Mouse (Mus musculus): ENCODE data around the gene Hs1bp3. TPM values are rescaled to one million over a fixed set of nuclear protein-coding genes. Genes with fewer than 3 reads are reported as not detected.

Gene Hs1bp3
- polyA plus RNA-seq, 1 experiment from 2014 or later = 7.8 TPM

DNA sequence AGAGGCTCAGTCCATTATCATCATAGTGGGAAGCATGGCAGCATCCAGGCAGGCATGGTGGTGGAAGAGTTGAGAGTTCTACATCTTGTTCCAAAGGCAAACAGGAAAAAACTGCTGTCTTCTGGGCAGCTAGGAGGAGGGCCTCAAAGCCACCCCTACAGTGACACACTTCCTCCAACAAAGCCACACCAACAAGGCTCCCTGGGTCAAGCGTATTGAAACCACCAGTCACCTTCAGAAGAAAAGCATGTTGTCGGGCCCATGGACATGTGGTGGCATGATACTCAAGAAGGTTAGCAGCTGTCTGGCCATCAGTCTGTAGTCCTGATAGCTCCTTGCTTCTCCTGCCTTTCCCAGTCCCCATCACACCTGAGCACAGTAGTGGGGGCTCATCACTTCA, 22.3 kb downstream of the Hs1bp3 start:
- Histone ChIP-seq H3K9ac (ENCODE audit: low read length) (no peak overlapping the region), H3K4me3 (ENCODE audit: low read depth, low read length) (no peak overlapping the region), H3K4me1 (replicated peaks; ENCODE audit: control insufficient read depth, insufficient read depth, low read length) (peaks cover 8% of the 10 kb centered on the region), H3K27me3 (ENCODE audit: control insufficient read depth, insufficient read depth, low read length) (no peaks in the 10 kb centered on the region), H3K4me2 (ENCODE audit: low read depth, low read length, severe bottlenecking) (no peak overlapping the region), H3K9me3 (ENCODE audit: control insufficient read depth, low read length) (no peaks in the 10 kb centered on the region), H3K27ac (ENCODE audit: low read depth, low read length) (no peak overlapping the region), H3K36me3 (ENCODE audit: control insufficient read depth, insufficient read depth, low read length) (no peaks in the 10 kb centered on the region)
- DNase-seq (ENCODE audit: low spot score) (no peak), ATAC-seq (replicated peaks; ENCODE audit: low FRiP score) (no peak)
- 96% methylated on average over 2 of the region's 2 CpGs for WGBS

DNA sequence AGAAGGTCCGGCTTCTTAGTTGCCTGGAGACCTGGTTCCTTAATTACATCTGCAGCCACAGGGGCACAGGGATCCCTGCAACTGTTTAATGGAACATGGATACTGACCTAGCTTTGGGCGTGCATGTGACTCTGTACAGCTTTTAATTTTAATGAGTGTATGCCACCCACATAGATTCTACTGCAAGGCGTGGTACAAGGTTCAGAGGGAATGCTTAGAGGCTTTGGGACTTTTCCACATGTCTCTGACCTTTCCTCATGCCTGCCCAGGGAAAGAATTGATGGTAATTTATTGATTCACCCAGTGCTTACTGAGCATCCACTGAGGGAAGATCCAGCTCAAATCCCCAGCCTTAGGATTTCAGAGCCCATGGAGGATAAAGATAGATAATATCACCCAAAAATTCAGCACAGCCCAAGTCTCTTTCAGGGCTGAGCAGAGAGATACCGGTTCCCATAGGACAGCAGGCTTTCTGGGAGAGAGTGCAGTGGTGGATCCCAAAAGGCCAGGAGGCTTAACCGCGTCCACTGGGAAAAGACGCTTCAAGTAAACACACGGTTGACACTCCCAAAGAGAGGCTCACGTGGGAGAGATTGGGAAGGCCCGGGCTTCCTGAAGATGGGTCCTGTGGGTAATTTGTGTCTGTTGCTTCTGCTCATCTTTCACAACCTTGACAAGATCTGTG, 23.5 kb downstream of the Hs1bp3 start:
- 88% methylated on average over 10 of the region's 10 CpGs for WGBS
- no peaks in the 10 kb centered on the region for H3K27me3 ChIP-seq (ENCODE audit: control insufficient read depth, insufficient read depth, low read length)
- H3K36me3 ChIP-seq (ENCODE audit: control insufficient read depth, insufficient read depth, low read length) = no peaks in the 10 kb centered on the region; the same call in 1 of the 2 replicates

DNA sequence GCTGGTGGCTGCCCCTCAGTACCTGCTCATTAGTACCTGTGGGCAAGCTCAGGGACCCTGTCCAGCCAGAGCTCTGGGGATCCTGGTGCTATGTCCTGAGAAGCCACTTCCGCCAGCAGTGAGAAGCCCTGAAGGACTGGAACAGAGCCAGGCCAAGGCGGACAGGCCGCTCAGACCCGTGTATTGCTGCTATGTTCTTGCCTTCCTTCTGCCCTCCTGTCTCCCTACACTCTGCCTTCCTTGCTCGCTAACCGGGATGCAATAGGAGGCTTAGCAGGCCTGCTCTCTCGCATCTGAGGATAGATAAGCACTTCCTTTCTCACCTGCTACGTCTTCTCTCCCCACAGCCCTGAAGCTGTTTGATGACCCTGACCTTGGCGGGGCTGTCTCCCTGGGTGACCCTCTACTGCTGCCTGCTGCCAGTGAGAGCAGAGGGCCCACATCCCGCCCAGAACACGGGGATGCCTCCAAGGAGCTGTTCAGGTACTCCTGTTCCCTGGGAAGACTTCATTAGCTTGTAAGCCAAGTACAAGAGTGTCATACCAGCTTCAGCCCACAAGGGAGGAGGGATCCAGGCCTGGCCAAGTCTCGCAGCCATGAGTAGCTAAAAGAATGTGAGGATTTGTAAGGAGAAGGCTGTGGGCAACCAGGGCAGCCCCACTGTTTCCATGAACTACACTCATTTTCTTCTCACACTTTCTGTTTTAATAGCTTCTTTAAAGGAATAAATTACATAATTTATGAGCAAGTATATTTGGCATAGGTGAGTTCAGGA, 24.2 kb downstream of the Hs1bp3 start:
- WGBS = 87% methylated on average over 12 of the region's 12 CpGs
- Histone ChIP-seq H3K4me3 (ENCODE audit: low read depth, low read length) (no peak overlapping the region), H3K9ac (ENCODE audit: low read length) (no peak overlapping the region), H3K4me1 (replicated peaks; ENCODE audit: control insufficient read depth, insufficient read depth, low read length) (peaks cover 8% of the 10 kb centered on the region), H3K9me3 (ENCODE audit: control insufficient read depth, low read length) (no peaks in the 10 kb centered on the region), H3K27me3 (ENCODE audit: control insufficient read depth, insufficient read depth, low read length) (no peaks in the 10 kb centered on the region), H3K36me3 (ENCODE audit: control insufficient read depth, insufficient read depth, low read length) (no peaks in the 10 kb centered on the region; the same call in 1 of the 2 replicates), H3K27ac (ENCODE audit: low read depth, low read length) (no peak overlapping the region), H3K4me2 (ENCODE audit: low read depth, low read length, severe bottlenecking) (no peak overlapping the region)
- ATAC-seq (replicated peaks; ENCODE audit: low FRiP score) = no peak
- no peak for DNase-seq (ENCODE audit: low spot score)

More for the DNA sequence above, 23.5 kb downstream of the Hs1bp3 start:
- Histone ChIP-seq H3K9me3 (ENCODE audit: control insufficient read depth, low read length) (no peaks in the 10 kb centered on the region), H3K27ac (ENCODE audit: low read depth, low read length) (no peak overlapping the region), H3K9ac (ENCODE audit: low read length) (no peak overlapping the region), H3K4me1 (replicated peaks; ENCODE audit: control insufficient read depth, insufficient read depth, low read length) (peaks cover 8% of the 10 kb centered on the region), H3K4me3 (ENCODE audit: low read depth, low read length) (no peak overlapping the region), H3K4me2 (ENCODE audit: low read depth, low read length, severe bottlenecking) (no peak overlapping the region)
- ATAC-seq (replicated peaks; ENCODE audit: low FRiP score) = no peak
- no peak for DNase-seq (ENCODE audit: low spot score)

DNA sequence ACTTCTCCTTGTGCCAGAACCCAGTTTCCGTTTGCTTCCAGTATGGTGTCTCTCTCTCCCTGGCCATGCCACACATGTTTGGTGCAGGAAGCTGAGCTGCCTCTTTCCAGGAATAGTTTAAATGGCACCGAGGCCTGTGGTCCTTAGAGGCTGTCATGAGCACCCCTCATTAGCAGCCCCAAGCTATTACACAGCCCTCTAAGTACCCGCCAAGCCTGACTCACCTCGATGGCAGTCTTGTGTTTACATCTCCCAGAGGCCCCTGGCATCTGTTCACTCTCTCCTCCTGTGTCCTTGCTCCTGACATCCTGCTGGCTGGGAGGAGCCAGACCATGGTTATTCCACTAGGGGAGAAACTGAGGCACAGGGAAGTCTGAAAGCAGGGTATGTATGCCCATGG, 25.3 kb downstream of the Hs1bp3 start:
- H3K4me1 ChIP-seq (replicated peaks; ENCODE audit: control insufficient read depth, insufficient read depth, low read length) = peaks cover 8% of the 10 kb centered on the region
- H3K4me2 ChIP-seq (ENCODE audit: low read depth, low read length, severe bottlenecking) = no peak overlapping the region
- 0 out of 2 replicates have a peak, but pooled peaks have one; percentile 4 for ATAC-seq (replicated peaks; ENCODE audit: low FRiP score)
- H3K27ac ChIP-seq (ENCODE audit: low read depth, low read length) = peak overlapping the region; percentile 5; the same call in 1 of the 2 replicates
- H3K4me3 ChIP-seq (ENCODE audit: low read depth, low read length) = no peak overlapping the region
- no peaks in the 10 kb centered on the region for H3K9me3 ChIP-seq (ENCODE audit: control insufficient read depth, low read length)
- H3K27me3 ChIP-seq (ENCODE audit: control insufficient read depth, insufficient read depth, low read length) = no peaks in the 10 kb centered on the region
- no peak overlapping the region for H3K9ac ChIP-seq (ENCODE audit: low read length)
- DNase-seq (ENCODE audit: low spot score) = no peak
- 76% methylated on average over 4 of the region's 4 CpGs for WGBS
- no peaks in the 10 kb centered on the region; the same call in 1 of the 2 replicates for H3K36me3 ChIP-seq (ENCODE audit: control insufficient read depth, insufficient read depth, low read length)

DNA sequence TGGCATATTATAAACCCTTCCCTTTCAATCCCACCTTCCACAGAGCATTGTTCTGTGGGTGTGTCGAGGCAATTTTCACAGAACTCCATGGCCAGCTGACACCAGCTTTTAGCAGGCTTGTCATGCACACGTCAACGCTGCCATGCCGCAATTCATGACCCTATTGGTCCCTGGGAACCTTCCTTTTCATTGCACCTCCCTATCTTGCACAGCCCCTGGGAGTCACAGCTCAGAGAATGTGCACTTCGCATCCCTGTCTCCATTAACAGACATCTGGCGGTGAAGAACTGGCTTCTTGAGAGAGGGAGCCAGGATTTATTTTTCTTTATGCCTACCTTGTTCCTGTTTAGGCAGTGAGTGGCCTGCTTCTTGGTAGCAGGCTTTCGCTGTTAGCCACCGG, 25.7 kb downstream of the Hs1bp3 start:
- no peaks in the 10 kb centered on the region for H3K9me3 ChIP-seq (ENCODE audit: control insufficient read depth, low read length)
- no peaks in the 10 kb centered on the region; the same call in 1 of the 2 replicates for H3K36me3 ChIP-seq (ENCODE audit: control insufficient read depth, insufficient read depth, low read length)
- H3K4me2 ChIP-seq (ENCODE audit: low read depth, low read length, severe bottlenecking) = no peak overlapping the region
- ATAC-seq (replicated peaks; ENCODE audit: low FRiP score) (0 out of 2 replicates have a peak, but pooled peaks have one; percentile 16), DNase-seq (ENCODE audit: low spot score) (no peak)
- H3K27ac ChIP-seq (ENCODE audit: low read depth, low read length) = peak overlapping the region; percentile 27; the same call in 1 of the 2 replicates
- H3K4me1 ChIP-seq (replicated peaks; ENCODE audit: control insufficient read depth, insufficient read depth, low read length) = peaks cover 8% of the 10 kb centered on the region
- H3K27me3 ChIP-seq (ENCODE audit: control insufficient read depth, insufficient read depth, low read length) = no peaks in the 10 kb centered on the region
- H3K4me3 ChIP-seq (ENCODE audit: low read depth, low read length) = no peak overlapping the region
- peak overlapping the region; percentile 35; the same call in 1 of the 2 replicates for H3K9ac ChIP-seq (ENCODE audit: low read length)
- WGBS = 69% methylated on average over 8 of the region's 8 CpGs

DNA sequence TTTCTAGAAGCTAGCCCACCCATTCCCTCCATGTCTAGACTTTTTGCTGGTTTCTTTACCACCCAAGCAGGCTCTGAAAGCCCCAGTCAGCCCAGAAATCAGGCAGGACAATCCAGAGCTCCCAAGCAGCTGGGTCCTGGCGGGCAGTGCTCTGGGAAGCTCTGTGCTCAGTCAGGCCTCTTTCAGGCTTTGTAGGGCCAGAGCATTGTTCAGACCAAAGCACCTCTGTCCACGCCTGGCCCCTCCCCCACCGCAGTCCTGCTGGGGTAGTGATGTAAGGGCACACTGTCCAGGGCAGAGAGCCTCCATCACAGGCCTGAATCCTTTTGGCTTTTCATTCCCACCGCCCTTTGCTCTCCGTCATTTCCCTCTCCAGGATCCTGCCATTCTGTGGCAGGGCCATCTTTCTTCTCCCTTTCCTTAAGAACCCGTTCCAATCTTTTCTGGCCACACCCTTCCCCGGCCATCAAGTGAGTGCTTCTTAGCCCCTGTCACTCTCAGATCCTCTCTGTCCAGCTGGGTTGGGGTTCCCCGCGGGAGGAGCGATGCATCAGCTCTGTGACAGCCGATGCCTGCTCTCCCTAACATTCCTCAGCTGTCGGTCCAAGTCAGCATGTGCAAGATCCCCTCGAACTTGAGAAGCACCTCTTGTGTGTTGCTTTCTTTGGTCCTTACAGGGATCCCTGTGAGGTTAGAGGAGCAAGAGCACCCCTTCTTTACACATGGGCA, 26.5 kb downstream of the Hs1bp3 start:
- Histone ChIP-seq H3K4me2 (ENCODE audit: low read depth, low read length, severe bottlenecking) (no peak overlapping the region), H3K9ac (ENCODE audit: low read length) (peak overlapping the region; percentile 35), H3K9me3 (ENCODE audit: control insufficient read depth, low read length) (no peaks in the 10 kb centered on the region), H3K4me3 (ENCODE audit: low read depth, low read length) (no peak overlapping the region), H3K36me3 (ENCODE audit: control insufficient read depth, insufficient read depth, low read length) (no peaks in the 10 kb centered on the region; the same call in 1 of the 2 replicates), H3K27ac (ENCODE audit: low read depth, low read length) (peak overlapping the region; percentile 27), H3K27me3 (ENCODE audit: control insufficient read depth, insufficient read depth, low read length) (no peaks in the 10 kb centered on the region), H3K4me1 (replicated peaks; ENCODE audit: control insufficient read depth, insufficient read depth, low read length) (peaks cover 8% of the 10 kb centered on the region)
- 26% methylated on average over 13 of the region's 13 CpGs for WGBS
- ATAC-seq (replicated peaks; ENCODE audit: low FRiP score) (peak; percentile 64), DNase-seq (ENCODE audit: low spot score) (peak; percentile 75)

DNA sequence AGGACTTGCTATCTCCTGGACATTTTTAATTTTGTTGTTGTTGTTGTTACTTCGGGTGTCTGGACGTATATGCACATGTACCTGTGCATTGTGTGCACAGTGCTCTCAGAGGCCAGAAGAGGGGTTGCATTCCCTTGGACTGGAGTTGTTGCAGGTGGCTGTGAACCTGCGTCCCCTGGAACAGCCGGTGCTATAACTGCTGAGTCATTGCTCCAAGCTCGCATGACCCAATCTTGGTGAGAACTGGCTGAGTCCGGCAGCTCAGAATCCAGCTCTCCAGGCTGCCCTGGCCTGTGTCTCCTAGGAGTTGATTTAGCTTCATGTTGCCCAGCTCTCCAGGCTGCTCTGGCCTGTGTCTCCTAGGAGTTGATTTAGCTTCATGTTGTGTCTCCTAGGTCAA, 27.8 kb downstream of the Hs1bp3 start:
- H3K9ac ChIP-seq (ENCODE audit: low read length) = no peak overlapping the region
- ATAC-seq (replicated peaks; ENCODE audit: low FRiP score) (no peak), DNase-seq (ENCODE audit: low spot score) (no peak)
- no peaks in the 10 kb centered on the region; the same call in 1 of the 2 replicates for H3K36me3 ChIP-seq (ENCODE audit: control insufficient read depth, insufficient read depth, low read length)
- no peak overlapping the region for H3K4me2 ChIP-seq (ENCODE audit: low read depth, low read length, severe bottlenecking)
- H3K27ac ChIP-seq (ENCODE audit: low read depth, low read length) = no peak overlapping the region
- peaks cover 9% of the 10 kb centered on the region for H3K4me1 ChIP-seq (replicated peaks; ENCODE audit: control insufficient read depth, insufficient read depth, low read length)
- H3K9me3 ChIP-seq (ENCODE audit: control insufficient read depth, low read length) = no peaks in the 10 kb centered on the region
- H3K4me3 ChIP-seq (ENCODE audit: low read depth, low read length) = no peak overlapping the region
- H3K27me3 ChIP-seq (ENCODE audit: control insufficient read depth, insufficient read depth, low read length) = no peaks in the 10 kb centered on the region
- WGBS = 92% methylated on average over 6 of the region's 6 CpGs

DNA sequence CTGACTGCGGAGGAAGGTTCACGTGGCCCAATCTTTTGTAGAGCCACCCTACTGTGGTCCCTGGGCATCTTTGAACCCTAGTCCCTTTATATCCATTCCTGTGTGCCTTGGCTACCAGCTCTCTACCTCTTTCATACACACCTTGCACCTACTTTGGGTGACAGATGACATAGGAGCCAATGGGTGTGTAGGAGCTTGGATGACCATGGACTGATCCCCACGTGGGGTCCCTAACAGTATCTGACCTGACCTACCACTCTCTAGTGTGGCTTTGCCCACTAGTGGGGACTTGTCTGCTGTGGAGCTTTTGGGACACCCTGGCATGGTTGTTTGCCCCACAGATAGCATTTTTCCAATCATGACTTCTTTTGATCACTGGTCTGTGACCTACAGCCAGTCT, 30.1 kb downstream of the Hs1bp3 start:
- DNase-seq (ENCODE audit: low spot score) (no peak), ATAC-seq (replicated peaks; ENCODE audit: low FRiP score) (no peak)
- Histone ChIP-seq H3K27me3 (ENCODE audit: control insufficient read depth, insufficient read depth, low read length) (no peaks in the 10 kb centered on the region), H3K4me2 (ENCODE audit: low read depth, low read length, severe bottlenecking) (no peak overlapping the region), H3K9me3 (ENCODE audit: control insufficient read depth, low read length) (no peaks in the 10 kb centered on the region), H3K27ac (ENCODE audit: low read depth, low read length) (no peak overlapping the region), H3K4me3 (ENCODE audit: low read depth, low read length) (no peak overlapping the region), H3K4me1 (replicated peaks; ENCODE audit: control insufficient read depth, insufficient read depth, low read length) (peaks cover 9% of the 10 kb centered on the region), H3K9ac (ENCODE audit: low read length) (no peak overlapping the region), H3K36me3 (ENCODE audit: control insufficient read depth, insufficient read depth, low read length) (no peaks in the 10 kb centered on the region; the same call in 1 of the 2 replicates)
- WGBS = 94% methylated on average over 3 of the region's 3 CpGs
